Mouse (Mus musculus) limb, embryonic 10.5 days (tissue): Measurements from ENCODE around the gene Slc2a3. TPM values are rescaled to one million over a fixed set of nuclear protein-coding genes. Genes with fewer than 3 reads are reported as not detected.
A peak's percentile ranks its signal among the peaks of the same experiment; 100 is the strongest.
"Not testable (repeated sequence)": the region's sequence is repeated elsewhere in the genome, so short reads cannot be mapped to it uniquely, and the experiment has no call there.

Experiments
- DNase-seq: peaks from one replicate; pipeline ENCODE4 v3.0.0-alpha.2; 2017; ENCODE audit warnings: low spot score
- H3K27ac ChIP-seq: fragments of 300-500 bp; sonication (generic); 2 replicates; pipeline ENCODE4 v1.5.1; 2016; ENCODE audit warnings: mild to moderate bottlenecking
- H3K27me3 ChIP-seq: fragments of 300-500 bp; sonication (generic); 2 replicates; pipeline ENCODE4 v1.6.1; 2016; ENCODE audit warnings: low read depth, mild to moderate bottlenecking; ENCODE audit not compliant: poor library complexity, severe bottlenecking
- H3K36me3 ChIP-seq: fragments of 300-500 bp; sonication (generic); 2 replicates; pipeline ENCODE4 v1.6.1; 2016; ENCODE audit warnings: mild to moderate bottlenecking, moderate library complexity
- H3K4me1 ChIP-seq: fragments of 300-500 bp; sonication (generic); 2 replicates; pipeline ENCODE4 v1.6.1; 2016
- H3K4me3 ChIP-seq: fragments of 300-500 bp; sonication (generic); 2 replicates; pipeline ENCODE4 v1.5.1; 2016; ENCODE audit warnings: mild to moderate bottlenecking, moderate library complexity
- H3K9me3 ChIP-seq: fragments of 300-500 bp; sonication (generic); replicated peaks from 2 replicates; pipeline ENCODE4 v1.6.1; 2016; ENCODE audit warnings: mild to moderate bottlenecking
- WGBS: fragments of 180-500 bp; shearing (Covaris S2); methylation state at CpG from one replicate; pipeline ENCODE4 v1.1.7; 2016; 5-methylcytosine and 5-hydroxymethylcytosine counted together
- polyA plus RNA-seq: library from polyadenylated mRNA; unstranded; fragments of >200 nt; fragmentation: Nextera tagmentation; extraction: Ambion mirVana; gene quantifications from 2 replicates; pipeline ENCODE4 v1.2.1, GENCODE M21; 2016

Gene Slc2a3
- polyA plus RNA-seq, 1 experiment from 2014 or later: 74.0 TPM

GRCm38 (mm10) chr6:122795254-122795935 is 6.0 kb downstream of the Slc2a3 start:
- no peaks in the 10 kb centered on the region for H3K27me3 ChIP-seq
- DNase-seq: no peak
- 80% methylated on average over 8 of the region's 8 CpGs for WGBS
- H3K36me3 ChIP-seq: no peaks in the 10 kb centered on the region
- H3K27ac ChIP-seq: no peak overlapping the region
- no peaks in the 10 kb centered on the region for H3K9me3 ChIP-seq
- H3K4me3 ChIP-seq: no peak overlapping the region
- no peaks in the 10 kb centered on the region for H3K4me1 ChIP-seq

GRCm38 (mm10) chr6:122786275-122786674 is 15.2 kb downstream of the Slc2a3 start:
- DNase-seq: peak; percentile 40
- no peaks in the 10 kb centered on the region for H3K36me3 ChIP-seq
- H3K4me3 ChIP-seq: no peak overlapping the region
- H3K9me3 ChIP-seq: no peaks in the 10 kb centered on the region
- 37% methylated on average over 5 of the region's 5 CpGs for WGBS
- H3K27me3 ChIP-seq: no peaks in the 10 kb centered on the region
- H3K27ac ChIP-seq: no peak overlapping the region
- H3K4me1 ChIP-seq: 0 out of 2 replicates have a peak, but pooled peaks cover 3% of the 10 kb centered on the region

DNA sequence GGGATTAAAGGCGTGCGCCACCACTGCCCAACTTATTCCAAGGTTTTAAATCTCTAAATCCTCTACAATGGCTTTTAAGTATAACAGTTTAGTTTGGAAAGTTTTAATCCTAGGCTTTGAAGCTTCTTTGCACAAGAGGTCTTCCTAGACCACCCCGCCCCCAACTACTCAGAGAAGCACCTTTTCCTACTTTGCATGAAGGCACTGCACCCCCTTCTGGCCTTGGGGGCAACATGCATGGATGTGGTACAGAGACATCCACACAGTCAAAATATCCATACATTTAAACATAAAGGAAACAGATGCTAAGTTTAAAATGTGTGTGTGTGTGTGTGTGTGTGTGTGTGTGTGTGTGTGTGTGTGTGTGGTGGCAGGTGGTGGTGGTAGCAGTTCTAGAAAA is 16.6 kb downstream of the Slc2a3 start:
- WGBS: 92% methylated on average over 3 of the region's 3 CpGs
- no peaks in the 10 kb centered on the region for H3K27me3 ChIP-seq
- H3K27ac ChIP-seq: no peak overlapping the region
- DNase-seq: no peak
- H3K4me3 ChIP-seq: no peak overlapping the region
- H3K4me1 ChIP-seq: 0 out of 2 replicates have a peak, but pooled peaks cover 3% of the 10 kb centered on the region
- no peaks in the 10 kb centered on the region for H3K36me3 ChIP-seq
- no peaks in the 10 kb centered on the region for H3K9me3 ChIP-seq

GRCm38 (mm10) chr6:122782164-122782563 is 19.3 kb downstream of the Slc2a3 start:
- Histone ChIP-seq H3K4me3 (no peak overlapping the region), H3K27ac (no peak overlapping the region), H3K36me3 (no peaks in the 10 kb centered on the region), H3K27me3 (no peaks in the 10 kb centered on the region), H3K4me1 (0 out of 2 replicates have a peak, but pooled peaks cover 3% of the 10 kb centered on the region), H3K9me3 (no peaks in the 10 kb centered on the region)
- DNase-seq: no peak
- 67% methylated on average over 3 of the region's 3 CpGs for WGBS

GRCm38 (mm10) chr6:122781167-122781566 is 20.3 kb downstream of the Slc2a3 start:
- Histone ChIP-seq H3K9me3 (no peaks in the 10 kb centered on the region), H3K27me3 (no peaks in the 10 kb centered on the region), H3K27ac (no peak overlapping the region), H3K4me3 (no peak overlapping the region), H3K36me3 (no peaks in the 10 kb centered on the region), H3K4me1 (0 out of 2 replicates have a peak, but pooled peaks cover 6% of the 10 kb centered on the region)
- 79% methylated on average over 4 of the region's 4 CpGs for WGBS
- no peak for DNase-seq

DNA sequence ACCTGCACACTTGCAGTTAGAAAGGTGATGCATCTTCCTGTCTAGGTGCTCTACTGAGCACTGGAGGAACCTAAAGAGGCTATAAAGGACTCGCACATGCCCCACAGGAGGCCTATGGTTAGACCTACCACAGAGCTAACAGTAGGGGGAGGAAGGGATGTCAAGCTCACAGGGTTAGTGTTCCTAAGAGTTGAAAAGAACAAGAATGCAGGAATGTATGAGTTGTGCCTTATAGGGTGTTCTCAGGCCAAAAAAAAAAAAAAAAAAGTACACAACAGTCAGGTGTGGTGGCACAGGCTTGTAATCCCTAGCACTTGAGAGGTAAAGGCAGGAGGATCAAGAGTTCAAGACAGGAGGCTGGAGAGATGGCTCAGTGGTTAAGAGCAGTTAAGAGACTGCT is 21.5 kb downstream of the Slc2a3 start:
- Histone ChIP-seq H3K9me3 (no peaks in the 10 kb centered on the region), H3K27me3 (no peaks in the 10 kb centered on the region), H3K4me3 (no peak overlapping the region), H3K4me1 (0 out of 2 replicates have a peak, but pooled peaks cover 4% of the 10 kb centered on the region), H3K36me3 (no peaks in the 10 kb centered on the region), H3K27ac (no peak overlapping the region)
- DNase-seq: no peak
- 51% methylated on average over 1 of the region's 1 CpGs for WGBS

- Histone ChIP-seq H3K36me3 (no peaks in the 10 kb centered on the region), H3K27ac (no peak overlapping the region), H3K27me3 (no peaks in the 10 kb centered on the region), H3K4me3 (no peak overlapping the region), H3K4me1 (0 out of 2 replicates have a peak, but pooled peaks cover 8% of the 10 kb centered on the region), H3K9me3 (no peaks in the 10 kb centered on the region)
- DNase-seq: no peak
- WGBS: 83% methylated on average over 7 of the region's 7 CpGs
Observed at GRCm38 (mm10) chr6:122776040-122776439, 25.4 kb downstream of the Slc2a3 start.

DNA sequence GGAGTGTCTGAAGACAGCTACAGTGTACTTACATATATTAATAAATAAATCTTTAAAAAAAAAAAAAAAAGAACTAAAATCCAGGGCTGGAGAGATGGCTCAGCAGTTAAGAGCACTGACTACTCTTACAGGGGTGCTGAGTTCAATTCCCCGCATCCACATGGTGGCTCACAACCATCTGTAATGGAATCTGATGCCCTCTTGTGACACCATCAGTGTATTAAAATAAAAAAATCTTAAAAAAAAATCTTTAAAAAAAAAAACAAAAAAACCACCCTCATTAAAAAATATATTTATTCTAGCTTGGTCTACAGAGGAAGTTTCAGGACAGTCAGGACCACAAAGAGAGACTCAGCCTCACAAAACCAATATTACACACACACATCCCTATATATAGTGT is 27.1 kb downstream of the Slc2a3 start:
- H3K9me3 ChIP-seq: no peaks in the 10 kb centered on the region
- H3K4me1 ChIP-seq: peaks cover 13% of the 10 kb centered on the region; the same call in 1 of the 2 replicates
- no peaks in the 10 kb centered on the region for H3K27me3 ChIP-seq

DNA sequence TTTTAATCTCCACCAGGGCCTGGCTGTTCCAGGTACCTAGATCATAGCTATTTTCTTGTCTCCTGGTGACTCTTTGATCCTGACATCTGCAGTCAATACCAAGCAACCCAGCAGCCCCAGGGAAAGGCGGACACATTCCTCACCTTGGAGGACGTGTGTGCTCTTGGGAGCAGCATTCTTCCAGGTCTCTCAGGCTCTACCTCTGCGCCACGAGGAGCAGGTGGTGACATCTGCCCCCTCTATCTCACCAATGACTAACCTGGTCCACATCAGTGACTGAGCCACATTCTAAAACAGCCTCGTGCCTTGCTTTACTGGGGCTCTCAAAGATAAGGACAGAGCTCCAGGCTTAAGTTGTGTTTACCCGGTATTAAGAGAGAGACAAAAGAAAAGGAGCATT is 28.7 kb downstream of the Slc2a3 start:
- WGBS: 51% methylated on average over 6 of the region's 6 CpGs
- no peak for DNase-seq
- Histone ChIP-seq H3K27me3 (no peaks in the 10 kb centered on the region), H3K9me3 (no peaks in the 10 kb centered on the region), H3K4me3 (no peak overlapping the region), H3K27ac (no peak overlapping the region), H3K36me3 (no peaks in the 10 kb centered on the region), H3K4me1 (peaks cover 23% of the 10 kb centered on the region)

More for the DNA sequence above, 27.1 kb downstream of the Slc2a3 start:
- no peak overlapping the region for H3K27ac ChIP-seq
- 92% methylated on average over 1 of the region's 1 CpGs for WGBS
- H3K4me3 ChIP-seq: no peak overlapping the region
- no peaks in the 10 kb centered on the region for H3K36me3 ChIP-seq
- DNase-seq: no peak

DNA sequence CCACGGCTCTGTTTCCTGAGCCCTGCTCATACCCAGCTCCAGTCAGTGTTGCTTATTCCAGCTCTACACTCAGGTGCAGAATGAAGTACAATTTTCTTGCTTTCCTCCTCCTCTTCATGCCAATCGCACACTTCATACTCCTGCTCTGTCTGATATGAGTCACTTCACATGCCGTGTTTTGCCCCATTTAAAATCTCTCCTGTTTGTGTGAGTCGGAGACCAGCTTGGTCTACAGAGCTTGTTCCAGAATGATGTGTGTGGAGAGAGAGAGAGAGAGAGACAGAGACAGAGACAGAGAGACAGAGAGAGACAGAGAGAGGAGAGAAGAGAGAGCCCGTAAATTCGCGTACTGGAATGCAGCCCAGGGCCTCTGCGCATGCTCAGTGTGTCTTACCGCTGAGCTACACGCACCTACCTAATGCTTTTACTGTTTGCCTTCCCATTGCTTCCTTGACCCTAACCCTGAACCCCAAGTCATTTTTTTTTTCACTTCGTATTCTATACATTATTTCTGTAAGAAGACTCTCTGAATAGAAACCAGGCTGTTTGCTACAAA is 30.6 kb downstream of the Slc2a3 start:
- peaks cover 27% of the 10 kb centered on the region for H3K4me1 ChIP-seq
- H3K9me3 ChIP-seq: no peaks in the 10 kb centered on the region
- H3K36me3 ChIP-seq: no peaks in the 10 kb centered on the region
- DNase-seq: no peak
- no peaks in the 10 kb centered on the region for H3K27me3 ChIP-seq
- H3K4me3 ChIP-seq: no peak overlapping the region
- H3K27ac ChIP-seq: no peak overlapping the region
- 91% methylated on average over 11 of the region's 11 CpGs for WGBS

DNA sequence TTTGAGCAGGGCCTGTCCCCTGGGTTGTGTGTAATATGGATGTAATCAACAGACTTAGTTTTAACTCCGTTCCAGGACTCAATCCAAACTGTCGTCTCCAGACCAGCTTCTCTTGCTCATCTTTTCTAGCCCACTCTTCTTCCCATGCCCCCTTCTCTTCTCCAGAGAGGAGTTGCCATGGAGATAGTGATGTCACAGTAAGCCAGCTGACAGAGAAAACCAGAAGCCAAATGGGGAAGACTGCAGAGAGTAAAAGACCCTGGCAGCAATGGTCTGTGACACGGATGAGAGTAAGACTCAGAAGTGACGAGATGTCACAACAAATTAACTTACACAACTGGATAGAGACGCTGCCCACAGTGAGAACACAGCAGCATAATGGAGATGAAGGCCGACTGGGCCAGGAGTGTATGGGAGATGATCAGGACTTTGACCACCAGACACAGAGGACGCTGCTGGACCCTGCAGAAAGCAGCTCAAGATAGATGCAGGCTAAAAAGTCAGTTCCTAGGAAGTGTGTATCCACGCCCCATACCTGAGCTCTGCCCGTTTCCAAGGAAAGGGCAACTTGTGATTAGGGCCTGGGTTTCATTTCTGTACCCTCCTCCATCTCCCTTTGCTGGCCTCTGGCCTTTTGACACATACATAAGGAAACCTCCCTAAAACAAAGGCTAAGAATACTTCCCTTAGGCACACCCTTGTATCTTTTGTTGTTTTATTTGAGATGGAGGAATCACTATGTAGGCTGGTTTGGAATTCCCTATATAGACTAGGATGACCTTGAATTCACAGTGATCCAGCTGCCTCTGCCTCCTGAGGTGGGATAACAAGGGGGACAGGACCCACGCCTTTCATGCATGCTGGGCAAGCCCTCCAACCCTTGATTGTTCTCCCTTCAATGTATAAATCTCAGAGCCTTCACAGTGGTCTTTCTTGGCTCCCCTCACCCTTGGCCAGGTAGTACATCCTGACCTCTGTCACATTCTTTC is 31.4 kb downstream of the Slc2a3 start:
- H3K27ac ChIP-seq: no peak overlapping the region
- no peak for DNase-seq
- H3K27me3 ChIP-seq: peaks cover 5% of the 10 kb centered on the region
- WGBS: 74% methylated on average over 10 of the region's 10 CpGs
- H3K4me1 ChIP-seq: peaks cover 35% of the 10 kb centered on the region
- no peak overlapping the region for H3K4me3 ChIP-seq
- H3K36me3 ChIP-seq: no peaks in the 10 kb centered on the region
- H3K9me3 ChIP-seq: no peaks in the 10 kb centered on the region

GRCm38 (mm10) chr6:122768256-122768655 is 33.2 kb downstream of the Slc2a3 start:
- H3K27ac ChIP-seq: peak overlapping the region; percentile 61; the same call in 1 of the 2 replicates
- no peak for DNase-seq
- peaks cover 17% of the 10 kb centered on the region for H3K27me3 ChIP-seq
- H3K9me3 ChIP-seq: no peaks in the 10 kb centered on the region
- no peak overlapping the region for H3K4me3 ChIP-seq
- H3K4me1 ChIP-seq: peaks cover 48% of the 10 kb centered on the region
- 82% methylated on average over 5 of the region's 5 CpGs for WGBS
- no peaks in the 10 kb centered on the region for H3K36me3 ChIP-seq

DNA sequence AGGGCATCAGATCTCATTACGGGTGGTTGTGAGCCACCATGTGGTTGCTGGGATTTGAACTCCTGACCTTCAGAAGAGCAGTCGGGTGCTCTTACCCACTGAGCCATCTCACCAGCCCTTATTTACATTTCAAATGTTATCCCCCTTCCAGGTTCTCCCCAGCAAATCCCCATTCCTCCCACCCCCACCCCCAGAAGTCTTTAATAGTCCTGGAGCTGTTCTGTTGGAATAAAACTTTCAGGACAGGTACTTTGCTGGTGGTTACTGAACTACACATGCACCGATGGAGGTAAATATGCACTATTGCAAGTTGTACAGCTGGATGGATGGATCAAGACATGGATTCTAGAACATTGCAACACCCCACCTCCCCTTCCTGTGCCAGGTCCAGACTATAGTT is 34.4 kb downstream of the Slc2a3 start:
- WGBS: 53% methylated on average over 3 of the region's 3 CpGs
- DNase-seq, H3K27ac ChIP-seq, H3K4me3 ChIP-seq, H3K9me3 ChIP-seq, H3K36me3 ChIP-seq: not testable (repeated sequence)
- Histone ChIP-seq H3K4me1 (peaks cover 48% of the 10 kb centered on the region), H3K27me3 (peaks cover 25% of the 10 kb centered on the region)
